Mouse (Mus musculus): Measurements from ENCODE around the gene Iqgap2. TPM values are rescaled to one million over a fixed set of nuclear protein-coding genes. Genes with fewer than 3 reads are reported as not detected.

The Iqgap2 gene
- polyA plus RNA-seq, 1 experiment, result 6.0 TPM

DNA sequence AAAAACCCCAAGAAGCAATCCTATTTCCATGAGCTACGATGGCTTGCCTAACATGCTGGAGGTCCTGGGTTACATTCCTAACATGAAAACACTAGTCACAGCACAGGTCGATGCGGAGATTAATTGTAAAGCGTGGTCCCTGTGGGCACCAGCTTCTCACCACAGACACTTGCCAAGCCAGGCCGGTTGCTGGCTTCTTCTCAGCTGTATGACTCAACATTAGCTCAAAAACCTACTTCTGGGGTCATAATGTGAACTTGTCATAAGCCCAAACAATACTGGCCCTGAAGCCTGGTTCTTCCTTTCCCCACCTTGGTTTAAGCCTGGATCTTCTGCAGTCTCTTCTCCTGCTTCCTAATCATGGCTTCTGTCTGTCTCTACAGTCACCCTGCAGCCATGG is 306.8 kb downstream of the Iqgap2 start:
- DNase-seq (ENCODE audit: low spot score), result no peak

DNA sequence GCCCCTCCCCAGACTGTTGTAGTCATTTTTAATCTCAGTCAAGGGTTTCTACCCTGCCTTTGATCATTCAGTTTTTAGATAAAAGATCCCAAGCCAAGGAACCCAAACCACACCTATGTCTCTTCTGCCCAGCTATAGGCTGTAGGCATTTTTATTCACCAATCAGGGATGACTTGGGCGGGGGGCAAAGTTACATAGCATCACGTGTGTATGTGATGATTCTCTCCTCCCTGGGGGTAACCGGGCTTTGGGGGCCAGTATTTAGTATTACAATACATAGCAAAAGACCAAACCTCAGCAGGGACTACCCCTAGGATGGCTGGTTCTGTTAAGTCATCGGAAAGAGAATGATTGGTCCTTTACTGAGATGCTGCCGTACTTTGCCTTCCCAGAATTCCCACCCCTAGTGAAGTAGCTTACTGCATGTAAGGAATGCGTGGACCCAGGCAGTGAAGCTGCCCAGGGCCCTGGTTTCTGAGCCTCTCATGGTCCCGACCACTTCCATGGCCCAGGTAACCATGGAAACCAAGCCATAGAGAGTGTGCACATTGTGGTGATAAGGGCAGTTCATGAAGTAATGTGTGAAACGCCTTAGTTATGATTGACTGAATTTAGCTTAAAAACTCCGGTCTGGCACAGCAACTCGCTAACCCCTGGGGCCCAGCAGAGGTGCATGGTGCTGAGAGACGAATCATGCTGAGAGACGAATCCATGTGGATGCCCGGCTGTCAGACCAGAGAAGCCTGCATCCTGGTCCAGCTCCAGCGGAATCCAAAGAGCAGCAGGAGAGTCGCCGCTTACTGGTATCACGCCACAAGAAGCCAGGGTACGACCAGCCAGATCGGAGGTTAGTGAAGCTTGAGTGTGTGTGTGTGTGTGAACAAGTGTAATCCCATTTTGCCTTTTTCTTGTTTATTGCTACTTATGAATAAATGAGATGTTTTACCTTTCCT is 308.2 kb downstream of the Iqgap2 start:
- no peak for DNase-seq (ENCODE audit: low spot score)

DNA sequence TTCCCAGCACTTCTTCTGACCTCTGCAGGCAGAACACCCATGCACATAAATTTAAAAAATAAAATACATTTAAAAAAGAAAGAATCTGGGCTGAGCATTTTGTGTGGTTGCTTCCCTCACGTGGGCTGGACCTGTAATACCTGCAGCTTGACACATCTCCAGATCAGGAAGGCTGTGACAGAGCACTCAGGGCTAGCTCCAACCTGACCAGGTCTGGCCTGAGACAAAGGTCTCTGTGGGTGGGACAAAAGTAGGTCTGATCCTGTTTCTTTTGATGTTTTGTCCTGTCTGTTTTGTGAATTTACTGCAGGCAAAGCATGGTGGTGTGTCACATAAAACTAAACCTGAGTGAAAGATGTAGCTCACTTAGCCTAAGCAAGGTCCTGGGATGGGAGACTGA is 309.9 kb downstream of the Iqgap2 start:
- no peak for DNase-seq (ENCODE audit: low spot score)

DNA sequence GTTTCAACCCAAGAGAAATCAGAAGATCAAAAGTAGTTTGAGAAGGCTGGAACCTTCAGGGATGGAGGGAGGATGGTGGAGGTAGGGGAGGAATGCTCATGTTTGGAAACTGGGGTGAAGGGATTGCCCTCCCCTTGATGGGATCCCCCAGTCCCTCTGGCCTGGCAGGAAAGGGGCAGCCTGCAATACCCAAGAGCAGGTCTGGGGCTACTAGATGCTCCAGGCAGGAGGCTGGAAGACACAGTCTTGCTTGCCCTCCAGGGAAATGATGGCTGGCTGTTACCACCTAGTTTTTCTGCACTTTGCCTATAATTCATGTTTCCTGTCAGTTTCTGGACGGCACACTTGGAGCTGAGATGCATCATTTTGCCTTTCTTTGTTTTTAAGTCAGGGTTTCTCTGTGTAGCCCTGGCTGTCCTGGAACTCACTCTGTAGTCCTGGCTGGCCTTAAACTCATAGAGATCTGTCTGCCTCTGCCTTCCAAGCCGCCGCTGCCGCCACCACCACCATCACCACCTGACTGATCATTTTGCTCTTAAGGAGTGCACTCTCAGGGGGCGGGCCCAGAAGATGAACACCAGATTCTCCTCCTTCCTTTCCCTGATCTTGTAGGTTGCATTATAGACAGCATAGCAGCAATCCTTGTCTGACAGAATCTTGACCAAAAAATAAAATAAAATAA is 313.6 kb downstream of the Iqgap2 start:
- no peak for DNase-seq (ENCODE audit: low spot score)

Other genes with a start within 250 kb of the Iqgap2 start
- gene F2rl2, start 195.1 kb downstream of the Iqgap2 start, polyA plus RNA-seq (2012; rRNA removed), result 0.21 and 0.49 TPM in 2 replicates
- 3.1 and 3.8 TPM in 2 replicates for gene Gm20075, start 189.5 kb upstream of the Iqgap2 start, polyA plus RNA-seq (2012; rRNA removed)
- not detected in 2 replicates for gene Gm17190, start 190.1 kb upstream of the Iqgap2 start, polyA plus RNA-seq (2012; rRNA removed)
- 0.17 and 0.27 TPM in 2 replicates for gene Sv2c, start 240.7 kb upstream of the Iqgap2 start, polyA plus RNA-seq (2012; rRNA removed)

Measured in urinary bladder, adult 2 months (tissue).